Mouse (Mus musculus): ENCODE results near the gene Phtf1. TPM values are rescaled to one million over a fixed set of nuclear protein-coding genes. Genes with fewer than 3 reads are reported as not detected.

Gene Phtf1
- polyA plus RNA-seq, 1 experiment, result 10.0 TPM

GRCm38 (mm10) chr3:104006896-104007466 is 39.1 kb downstream of the Phtf1 start:
- H3K36me3 ChIP-seq (ENCODE audit: control insufficient read depth, insufficient read depth), result peaks cover 73% of the 10 kb centered on the region
- TF ChIP-seq MYOD1 (IDR thresholded peaks at IDR 0.05; ENCODE audit: control insufficient read depth, insufficient read length, low read depth), result no peak
- TF ChIP-seq MYOG (IDR thresholded peaks at IDR 0.05; ENCODE audit: control insufficient read depth, extremely low read depth, insufficient read length), result no peak
- no peak for TF ChIP-seq CEBPB (IDR thresholded peaks at IDR 0.05; ENCODE audit: low read depth)
- no peak for TF ChIP-seq USF1 (IDR thresholded peaks at IDR 0.05; ENCODE audit: low read depth)
- TF ChIP-seq FOSL1 (IDR thresholded peaks at IDR 0.05; ENCODE audit: insufficient read depth, low read length, poor library complexity, severe bottlenecking), result no peak
- no peak for TF ChIP-seq CTCF (IDR thresholded peaks at IDR 0.05; ENCODE audit: control insufficient read depth, insufficient read depth, insufficient read length)
- no peak for TF ChIP-seq MAX (IDR thresholded peaks at IDR 0.05)
- H3K79me3 ChIP-seq (ENCODE audit: low read depth), result no peaks in the 10 kb centered on the region
- H3K79me2 ChIP-seq (ENCODE audit: control insufficient read depth, insufficient read depth), result no peaks in the 10 kb centered on the region
- H3K4me3 ChIP-seq (ENCODE audit: insufficient read depth, poor library complexity, severe bottlenecking), result no peak overlapping the region
- H3ac ChIP-seq (ENCODE audit: control insufficient read depth, insufficient read length, low read depth), result no peak overlapping the region
- no peaks in the 10 kb centered on the region for H3K27me3 ChIP-seq (ENCODE audit: control insufficient read depth, insufficient read depth, insufficient read length)

- Histone ChIP-seq H3K36me3 (ENCODE audit: control insufficient read depth, insufficient read depth) (peaks cover 71% of the 10 kb centered on the region), H3ac (ENCODE audit: control insufficient read depth, insufficient read length, low read depth) (no peak overlapping the region), H3K79me2 (ENCODE audit: control insufficient read depth, insufficient read depth) (no peaks in the 10 kb centered on the region), H3K4me3 (ENCODE audit: insufficient read depth, poor library complexity, severe bottlenecking) (no peak overlapping the region), H3K27me3 (ENCODE audit: control insufficient read depth, insufficient read depth, insufficient read length) (no peaks in the 10 kb centered on the region), H3K79me3 (ENCODE audit: low read depth) (no peaks in the 10 kb centered on the region)
- no peak for TF ChIP-seq CEBPB (IDR thresholded peaks at IDR 0.05; ENCODE audit: low read depth)
- no peak for TF ChIP-seq FOSL1 (IDR thresholded peaks at IDR 0.05; ENCODE audit: insufficient read depth, low read length, poor library complexity, severe bottlenecking)
- TF ChIP-seq MAX (IDR thresholded peaks at IDR 0.05), result no peak
- TF ChIP-seq CTCF (IDR thresholded peaks at IDR 0.05; ENCODE audit: control insufficient read depth, insufficient read depth, insufficient read length), result no peak
- no peak for TF ChIP-seq MYOG (IDR thresholded peaks at IDR 0.05; ENCODE audit: control insufficient read depth, extremely low read depth, insufficient read length)
- TF ChIP-seq USF1 (IDR thresholded peaks at IDR 0.05; ENCODE audit: low read depth), result no peak
- TF ChIP-seq MYOD1 (IDR thresholded peaks at IDR 0.05; ENCODE audit: control insufficient read depth, insufficient read length, low read depth), result no peak
Measured at GRCm38 (mm10) chr3:104007479-104007878, 39.6 kb downstream of the Phtf1 start.

- TF ChIP-seq MYOG (IDR thresholded peaks at IDR 0.05; ENCODE audit: control insufficient read depth, extremely low read depth, insufficient read length) (no peak), USF1 (IDR thresholded peaks at IDR 0.05; ENCODE audit: low read depth) (no peak), CEBPB (IDR thresholded peaks at IDR 0.05; ENCODE audit: low read depth) (no peak), CTCF (IDR thresholded peaks at IDR 0.05; ENCODE audit: control insufficient read depth, insufficient read depth, insufficient read length) (no peak), FOSL1 (IDR thresholded peaks at IDR 0.05; ENCODE audit: insufficient read depth, low read length, poor library complexity, severe bottlenecking) (no peak), MYOD1 (IDR thresholded peaks at IDR 0.05; ENCODE audit: control insufficient read depth, insufficient read length, low read depth) (no peak)
- H3K4me3 ChIP-seq (ENCODE audit: insufficient read depth, poor library complexity, severe bottlenecking), result no peak overlapping the region
- no peaks in the 10 kb centered on the region for H3K79me3 ChIP-seq (ENCODE audit: low read depth)
- no peaks in the 10 kb centered on the region for H3K27me3 ChIP-seq (ENCODE audit: control insufficient read depth, insufficient read depth, insufficient read length)
- peaks cover 65% of the 10 kb centered on the region for H3K36me3 ChIP-seq (ENCODE audit: control insufficient read depth, insufficient read depth)
- H3ac ChIP-seq (ENCODE audit: control insufficient read depth, insufficient read length, low read depth), result no peak overlapping the region
- no peaks in the 10 kb centered on the region for H3K79me2 ChIP-seq (ENCODE audit: control insufficient read depth, insufficient read depth)
Measured at GRCm38 (mm10) chr3:104009924-104010662, 42.2 kb downstream of the Phtf1 start.

GRCm38 (mm10) chr3:104011972-104012371 is 44.1 kb downstream of the Phtf1 start:
- TF ChIP-seq CEBPB (IDR thresholded peaks at IDR 0.05; ENCODE audit: low read depth), result no peak
- no peak for TF ChIP-seq MYOD1 (IDR thresholded peaks at IDR 0.05; ENCODE audit: control insufficient read depth, insufficient read length, low read depth)

GRCm38 (mm10) chr3:104017931-104018330 is 50.0 kb downstream of the Phtf1 start:
- TF ChIP-seq MYOD1 (IDR thresholded peaks at IDR 0.05; ENCODE audit: control insufficient read depth, insufficient read length, low read depth), result no peak
- no peak for TF ChIP-seq CTCF (IDR thresholded peaks at IDR 0.05; ENCODE audit: control insufficient read depth, insufficient read depth, insufficient read length)
- no peak for TF ChIP-seq MYOG (IDR thresholded peaks at IDR 0.05; ENCODE audit: control insufficient read depth, extremely low read depth, insufficient read length)
- TF ChIP-seq FOSL1 (IDR thresholded peaks at IDR 0.05; ENCODE audit: insufficient read depth, low read length, poor library complexity, severe bottlenecking), result no peak
- TF ChIP-seq MAX (IDR thresholded peaks at IDR 0.05), result no peak
- no peak for TF ChIP-seq CEBPB (IDR thresholded peaks at IDR 0.05; ENCODE audit: low read depth)
- no peak for TF ChIP-seq USF1 (IDR thresholded peaks at IDR 0.05; ENCODE audit: low read depth)
- H3K36me3 ChIP-seq (ENCODE audit: control insufficient read depth, insufficient read depth), result peaks cover 78% of the 10 kb centered on the region
- no peaks in the 10 kb centered on the region for H3K79me3 ChIP-seq (ENCODE audit: low read depth)

More at GRCm38 (mm10) chr3:104011972-104012371, 44.1 kb downstream of the Phtf1 start:
- Histone ChIP-seq H3K4me3 (ENCODE audit: insufficient read depth, poor library complexity, severe bottlenecking) (no peak overlapping the region), H3K79me2 (ENCODE audit: control insufficient read depth, insufficient read depth) (no peaks in the 10 kb centered on the region), H3K27me3 (ENCODE audit: control insufficient read depth, insufficient read depth, insufficient read length) (no peaks in the 10 kb centered on the region), H3ac (ENCODE audit: control insufficient read depth, insufficient read length, low read depth) (no peak overlapping the region), H3K79me3 (ENCODE audit: low read depth) (no peaks in the 10 kb centered on the region), H3K36me3 (ENCODE audit: control insufficient read depth, insufficient read depth) (peaks cover 66% of the 10 kb centered on the region)

More at GRCm38 (mm10) chr3:104017931-104018330, 50.0 kb downstream of the Phtf1 start:
- Histone ChIP-seq H3K4me3 (ENCODE audit: insufficient read depth, poor library complexity, severe bottlenecking) (no peak overlapping the region), H3K27me3 (ENCODE audit: control insufficient read depth, insufficient read depth, insufficient read length) (no peaks in the 10 kb centered on the region), H3ac (ENCODE audit: control insufficient read depth, insufficient read length, low read depth) (no peak overlapping the region), H3K79me2 (ENCODE audit: control insufficient read depth, insufficient read depth) (no peaks in the 10 kb centered on the region)

Measured in C2C12 (cell line).